Mouse (Mus musculus) kidney, embryonic 15.5 days (tissue): ENCODE measurements around the gene Pcsk4. TPM values are rescaled to one million over a fixed set of nuclear protein-coding genes. Genes with fewer than 3 reads are reported as not detected.

Source experiments
- ATAC-seq: fragments of 200-750 bp; cut with Nextera tagmentation; replicated peaks from 2 replicates; pipeline ENCODE4 v1.8.0; 2017; ENCODE audit warnings: moderate TSS enrichment; ENCODE audit not compliant: low FRiP score
- H3K27ac ChIP-seq: fragments of 300-500 bp; sonication (generic); 2 replicates; pipeline ENCODE4 v1.5.1; 2015; ENCODE audit warnings: mild to moderate bottlenecking, inconsistent platforms
- H3K27me3 ChIP-seq: fragments of 300-500 bp; sonication (generic); 2 replicates; pipeline ENCODE4 v1.6.1; 2015; ENCODE audit warnings: inconsistent platforms
- H3K36me3 ChIP-seq: fragments of 300-500 bp; sonication (generic); 2 replicates; pipeline ENCODE4 v1.6.1; 2015; ENCODE audit warnings: inconsistent platforms
- H3K4me1 ChIP-seq: fragments of 300-500 bp; sonication (generic); 2 replicates; pipeline ENCODE4 v1.6.1; 2015; ENCODE audit warnings: inconsistent platforms
- H3K4me2 ChIP-seq: fragments of 300-500 bp; sonication (generic); 2 replicates; pipeline ENCODE4 v1.6.1; 2015; ENCODE audit warnings: moderate library complexity, mild to moderate bottlenecking, inconsistent platforms
- H3K4me3 ChIP-seq: fragments of 300-500 bp; sonication (generic); replicated peaks from 2 replicates; pipeline ENCODE4 v1.5.1; 2015; ENCODE audit warnings: mild to moderate bottlenecking, inconsistent platforms
- H3K9ac ChIP-seq: fragments of 300-500 bp; sonication (generic); 2 replicates; pipeline ENCODE4 v1.6.1; 2015; ENCODE audit warnings: mild to moderate bottlenecking, inconsistent platforms
- H3K9me3 ChIP-seq: fragments of 300-500 bp; sonication (generic); replicated peaks from 2 replicates; pipeline ENCODE4 v1.6.1; 2016; ENCODE audit warnings: inconsistent platforms
- WGBS: fragments of 180-500 bp; shearing (Covaris S2); methylation state at CpG from one replicate; pipeline ENCODE4 v1.1.7; 2015; ENCODE audit warnings: mixed read lengths; 5-methylcytosine and 5-hydroxymethylcytosine counted together
- polyA plus RNA-seq: library from polyadenylated mRNA; unstranded; fragments of >200 nt; fragmentation: Nextera tagmentation; extraction: Ambion mirVana; gene quantifications from 2 replicates; pipeline ENCODE4 v1.2.1, GENCODE M21; 2015

Gene Pcsk4
- polyA plus RNA-seq, 1 experiment from 2014 or later = 9.1 TPM

GRCm38 (mm10) chr10:80317011-80317410 lies 12.3 kb downstream of the Pcsk4 start:
- WGBS = 42% methylated on average over 10 of the region's 10 CpGs

GRCm38 (mm10) chr10:80316359-80316781 lies 12.9 kb downstream of the Pcsk4 start:
- H3K4me1 ChIP-seq = peaks cover 44% of the 10 kb centered on the region
- H3K27ac ChIP-seq = no peak overlapping the region
- H3K27me3 ChIP-seq = peaks cover 66% of the 10 kb centered on the region
- H3K9ac ChIP-seq = no peak overlapping the region
- H3K9me3 ChIP-seq = no peaks in the 10 kb centered on the region
- peaks cover 17% of the 10 kb centered on the region; the same call in 1 of the 2 replicates for H3K36me3 ChIP-seq
- no peak for ATAC-seq
- 19% methylated on average over 11 of the region's 11 CpGs for WGBS
- H3K4me3 ChIP-seq = no peak overlapping the region
- H3K4me2 ChIP-seq = no peak overlapping the region

More at GRCm38 (mm10) chr10:80317011-80317410, 12.3 kb downstream of the Pcsk4 start:
- Histone ChIP-seq H3K4me3 (no peak overlapping the region), H3K9ac (0 out of 2 replicates have a peak overlapping the region, but pooled peaks have one; percentile 23), H3K9me3 (no peaks in the 10 kb centered on the region), H3K4me1 (peaks cover 51% of the 10 kb centered on the region), H3K27ac (no peak overlapping the region), H3K4me2 (no peak overlapping the region), H3K36me3 (peaks cover 17% of the 10 kb centered on the region; the same call in 1 of the 2 replicates), H3K27me3 (peaks cover 59% of the 10 kb centered on the region)
- ATAC-seq = no peak

GRCm38 (mm10) chr10:80315315-80315714 lies 14.0 kb downstream of the Pcsk4 start:
- WGBS = 35% methylated on average over 27 of the region's 27 CpGs
- H3K27me3 ChIP-seq = peaks cover 76% of the 10 kb centered on the region
- peaks cover 39% of the 10 kb centered on the region for H3K4me1 ChIP-seq
- no peaks in the 10 kb centered on the region for H3K9me3 ChIP-seq
- no peak overlapping the region for H3K4me2 ChIP-seq
- H3K27ac ChIP-seq = no peak overlapping the region
- peaks cover 17% of the 10 kb centered on the region; the same call in 1 of the 2 replicates for H3K36me3 ChIP-seq
- ATAC-seq = no peak
- H3K9ac ChIP-seq = peak overlapping the region; percentile 23; the same call in 1 of the 2 replicates
- H3K4me3 ChIP-seq = no peak overlapping the region

GRCm38 (mm10) chr10:80314494-80315001 lies 14.8 kb downstream of the Pcsk4 start:
- Histone ChIP-seq H3K36me3 (peaks cover 17% of the 10 kb centered on the region; the same call in 1 of the 2 replicates), H3K4me3 (no peak overlapping the region), H3K27me3 (peaks cover 79% of the 10 kb centered on the region), H3K9me3 (no peaks in the 10 kb centered on the region), H3K27ac (no peak overlapping the region), H3K4me1 (peaks cover 35% of the 10 kb centered on the region), H3K4me2 (no peak overlapping the region), H3K9ac (no peak overlapping the region)
- 52% methylated on average over 16 of the region's 16 CpGs for WGBS
- no peak for ATAC-seq

GRCm38 (mm10) chr10:80313627-80314201 lies 15.6 kb downstream of the Pcsk4 start:
- Histone ChIP-seq H3K27ac (no peak overlapping the region), H3K9ac (no peak overlapping the region), H3K4me1 (peaks cover 27% of the 10 kb centered on the region), H3K27me3 (peaks cover 79% of the 10 kb centered on the region), H3K36me3 (peaks cover 12% of the 10 kb centered on the region; the same call in 1 of the 2 replicates), H3K4me2 (0 out of 2 replicates have a peak overlapping the region, but pooled peaks have one; percentile 14), H3K4me3 (no peak overlapping the region), H3K9me3 (no peaks in the 10 kb centered on the region)
- 41% methylated on average over 20 of the region's 20 CpGs for WGBS
- ATAC-seq = no peak

GRCm38 (mm10) chr10:80312586-80313504 lies 16.5 kb downstream of the Pcsk4 start:
- ATAC-seq = no peak
- H3K9ac ChIP-seq = no peak overlapping the region
- H3K4me3 ChIP-seq = no peak overlapping the region
- peaks cover 26% of the 10 kb centered on the region for H3K4me1 ChIP-seq
- peaks cover 3% of the 10 kb centered on the region; the same call in 1 of the 2 replicates for H3K36me3 ChIP-seq
- H3K27ac ChIP-seq = no peak overlapping the region
- no peaks in the 10 kb centered on the region for H3K9me3 ChIP-seq
- peak overlapping the region; percentile 6; the same call in 1 of the 2 replicates for H3K4me2 ChIP-seq
- peaks cover 80% of the 10 kb centered on the region for H3K27me3 ChIP-seq
- 64% methylated on average over 54 of the region's 54 CpGs for WGBS

GRCm38 (mm10) chr10:80311560-80311959 lies 17.7 kb downstream of the Pcsk4 start:
- H3K27ac ChIP-seq = no peak overlapping the region
- ATAC-seq = no peak
- H3K4me2 ChIP-seq = no peak overlapping the region
- WGBS = 87% methylated on average over 16 of the region's 16 CpGs
- peaks cover 79% of the 10 kb centered on the region for H3K27me3 ChIP-seq
- H3K4me3 ChIP-seq = no peak overlapping the region
- peaks cover 26% of the 10 kb centered on the region for H3K4me1 ChIP-seq
- no peak overlapping the region for H3K9ac ChIP-seq
- no peaks in the 10 kb centered on the region for H3K9me3 ChIP-seq
- no peaks in the 10 kb centered on the region for H3K36me3 ChIP-seq

GRCm38 (mm10) chr10:80304862-80305261 lies 24.4 kb downstream of the Pcsk4 start:
- no peak overlapping the region for H3K27ac ChIP-seq
- H3K27me3 ChIP-seq = peaks cover 79% of the 10 kb centered on the region
- peak overlapping the region; percentile 56 for H3K4me2 ChIP-seq
- H3K4me1 ChIP-seq = peaks cover 18% of the 10 kb centered on the region
- H3K4me3 ChIP-seq = peak overlapping the region; percentile 34
- 10% methylated on average over 25 of the region's 25 CpGs for WGBS
- ATAC-seq = peak; percentile 34
- H3K36me3 ChIP-seq = no peaks in the 10 kb centered on the region
- no peaks in the 10 kb centered on the region for H3K9me3 ChIP-seq
- no peak overlapping the region for H3K9ac ChIP-seq

GRCm38 (mm10) chr10:80304458-80304857 lies 24.8 kb downstream of the Pcsk4 start:
- Histone ChIP-seq H3K36me3 (no peaks in the 10 kb centered on the region), H3K4me1 (peaks cover 18% of the 10 kb centered on the region), H3K27me3 (peaks cover 83% of the 10 kb centered on the region), H3K9ac (no peak overlapping the region), H3K9me3 (no peaks in the 10 kb centered on the region), H3K4me3 (peak overlapping the region; percentile 34), H3K27ac (no peak overlapping the region), H3K4me2 (peak overlapping the region; percentile 56)
- ATAC-seq = no peak
- 22% methylated on average over 12 of the region's 12 CpGs for WGBS

- Histone ChIP-seq H3K4me2 (peak overlapping the region; percentile 26), H3K9me3 (no peaks in the 10 kb centered on the region), H3K9ac (0 out of 2 replicates have a peak overlapping the region, but pooled peaks have one; percentile 17), H3K4me3 (0 out of 2 replicates have a peak overlapping the region, but pooled peaks have one; percentile 4), H3K27ac (no peak overlapping the region), H3K27me3 (peaks cover 98% of the 10 kb centered on the region), H3K36me3 (no peaks in the 10 kb centered on the region), H3K4me1 (peaks cover 26% of the 10 kb centered on the region)
- peak; percentile 53 for ATAC-seq
- WGBS = 12% methylated on average over 9 of the region's 9 CpGs
Observed at GRCm38 (mm10) chr10:80302471-80302881, 26.8 kb downstream of the Pcsk4 start.

- no peak for ATAC-seq
- H3K4me2 ChIP-seq = peak overlapping the region; percentile 26
- H3K36me3 ChIP-seq = no peaks in the 10 kb centered on the region
- peaks cover 98% of the 10 kb centered on the region for H3K27me3 ChIP-seq
- H3K9me3 ChIP-seq = no peaks in the 10 kb centered on the region
- no peak overlapping the region for H3K27ac ChIP-seq
- no peak overlapping the region for H3K9ac ChIP-seq
- H3K4me1 ChIP-seq = peaks cover 26% of the 10 kb centered on the region
- WGBS = 57% methylated on average over 5 of the region's 5 CpGs
- 0 out of 2 replicates have a peak overlapping the region, but pooled peaks have one; percentile 4 for H3K4me3 ChIP-seq
Observed at GRCm38 (mm10) chr10:80302082-80302355, 27.3 kb downstream of the Pcsk4 start.
